Mouse (Mus musculus) ES-E14 (cell line): ENCODE results near the gene Ldhb.

Source experiments
- HCFC1 ChIP-seq: IDR thresholded peaks from 2 replicates; pipeline ENCODE4 v1.6.1; 2012; ENCODE audit warnings: low read length, inconsistent platforms, borderline replicate concordance; ENCODE audit not compliant: insufficient read depth
- ZC3H11A ChIP-seq: IDR thresholded peaks from 2 replicates; pipeline ENCODE4 v1.6.1; 2012; ENCODE audit warnings: low read depth, mild to moderate bottlenecking, inconsistent platforms, low read length, borderline replicate concordance

DNA sequence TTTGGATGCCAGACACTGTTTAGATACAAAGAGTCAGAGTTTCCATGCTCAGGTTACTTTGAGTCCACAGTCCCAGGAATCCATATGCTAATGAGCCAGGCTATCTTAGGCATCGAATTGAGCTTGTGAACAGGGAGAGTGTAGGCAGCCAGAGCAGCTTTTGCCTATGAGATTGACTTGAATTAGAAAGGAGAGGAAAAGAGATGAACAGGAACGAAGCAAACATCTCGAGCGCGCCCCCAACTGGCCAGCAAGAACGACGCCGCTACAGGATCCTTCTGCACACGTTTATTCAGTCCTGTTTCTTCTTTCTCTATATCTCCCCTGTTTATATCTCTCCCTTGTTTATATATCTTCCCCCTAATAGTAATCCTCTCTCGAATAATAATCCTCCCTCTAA lies 7.2 kb upstream of the Ldhb start:
- TF ChIP-seq HCFC1 = no peak
- TF ChIP-seq ZC3H11A = no peak
